12 mouse cellular contexts compared by ENCODE assay signal in genomic region chr6:52205638-52206621, GRCm38 (mm10). TPM values are rescaled to one million over a fixed set of nuclear protein-coding genes. Genes with fewer than 3 reads are reported as not detected.
DNase-seq lines count a peak whose midpoint lies in the region; ATAC-seq lines count a peak whose summit lies in the region.
"Had no signal": no experiment of that assay in that cellular context is flagged by ENCODE, and none has a peak within 500 bp of the region (broad histone marks: within the 10 kb centered on the region; RNA-seq: fewer than 3 reads in every experiment).

No protein-coding gene starts in this region.

- H3K9ac ChIP-seq in heart, embryonic 15.5 days: no peak overlapping the region
- H3K9ac ChIP-seq in intestine, embryonic 15.5 days: peak overlapping the region; percentile 9; the same call in 1 of the 2 replicates

- 9% methylated on average over 55 of the region's 55 CpGs for WGBS in heart, embryonic 15.5 days
- WGBS in intestine, embryonic 15.5 days: 30% methylated on average over 55 of the region's 55 CpGs

- ATAC-seq in heart, embryonic 15.5 days (replicated peaks; ENCODE audit: insufficient number of reproducible peaks, insufficient read depth, low FRiP score, low read depth): no peak
- ATAC-seq in intestine, embryonic 15.5 days: no peak

- 0 out of 2 replicates have a peak overlapping the region, but pooled peaks have one; percentile 8 for H3K4me2 ChIP-seq in heart, embryonic 15.5 days
- peak overlapping the region; percentile 91 for H3K4me2 ChIP-seq in intestine, embryonic 15.5 days (replicated peaks)

- H3K36me3 ChIP-seq in heart, embryonic 15.5 days: no peaks in the 10 kb centered on the region
- no peaks in the 10 kb centered on the region for H3K36me3 ChIP-seq in intestine, embryonic 15.5 days

- H3K4me3 ChIP-seq in heart, embryonic 15.5 days: 0 out of 2 replicates have a peak overlapping the region, but pooled peaks have one; percentile 53
- peak overlapping the region; percentile 14 for H3K4me3 ChIP-seq in intestine, embryonic 15.5 days (replicated peaks)

- H3K27ac ChIP-seq in heart, embryonic 15.5 days: no peak overlapping the region
- H3K27ac ChIP-seq in intestine, embryonic 15.5 days: peak overlapping the region; percentile 45

- intact Hi-C loops in left cerebral cortex, postnatal 4 days (cut with DNase I): no loop called here
- intact Hi-C loops in left cerebral cortex, postnatal 10 days (cut with DNase I): no loop called here

- H3K4me1 ChIP-seq in heart, embryonic 15.5 days (replicated peaks): peaks cover 24% of the 10 kb centered on the region
- H3K4me1 ChIP-seq in intestine, embryonic 15.5 days (replicated peaks): peaks cover 27% of the 10 kb centered on the region

- no peak for DNase-seq in heart, adult 9 months (ENCODE audit: low spot score in 2 of 2)
- DNase-seq in R1 (ENCODE audit: low read depth, low spot score): peak; percentile 39
- peak; percentile 78 for DNase-seq in neural tube, embryonic 10.5 days (ENCODE audit: extremely low spot score, low spot score)
- no peak for DNase-seq in left cerebral cortex, adult 9 months (ENCODE audit: low spot score in 2 of 2)
- no peak for DNase-seq in left cerebral cortex, postnatal 4 days
- DNase-seq in left cerebral cortex, postnatal 10 days (ENCODE audit: extremely low spot score in 1 of 2, low spot score in 2 of 2): no peak
- DNase-seq: lung, adult 2 months had no signal

- no peaks in the 10 kb centered on the region for H3K9me3 ChIP-seq in heart, embryonic 15.5 days (replicated peaks)
- H3K9me3 ChIP-seq in intestine, embryonic 15.5 days: no peaks in the 10 kb centered on the region

- H3K27me3 ChIP-seq in heart, embryonic 15.5 days: peaks cover 98% of the 10 kb centered on the region
- H3K27me3 ChIP-seq in intestine, embryonic 15.5 days (replicated peaks): peaks cover 45% of the 10 kb centered on the region

RNA-seq across cellular contexts. Expression of gene Hoxa5, which starts 1.5 kb away (rescaled TPM):
- polyA plus RNA-seq in heart, embryonic 15.5 days (2015; fragmentation: Nextera tagmentation; extraction: Ambion mirVana): 2.3 and 6.3 TPM in 2 replicates
- polyA plus RNA-seq in intestine, embryonic 15.5 days (2015; fragmentation: Nextera tagmentation; extraction: Ambion mirVana): 22.9 and 25.1 TPM in 2 replicates
- not detected for total RNA-seq in left cerebral cortex, postnatal 4 days (2021)
- total RNA-seq in left cerebral cortex, postnatal 10 days (2021): not detected
- polyA plus RNA-seq: frontal cortex, adult 2 months had no signal

RNA-seq across cellular contexts. Expression of gene Hoxa6, which starts 2.6 kb away (rescaled TPM):
- polyA plus RNA-seq in heart, embryonic 15.5 days (2015; fragmentation: Nextera tagmentation; extraction: Ambion mirVana): 0.27 TPM in 1 of 2 replicates, not detected in the other
- 2.2 and 2.3 TPM in 2 replicates for polyA plus RNA-seq in intestine, embryonic 15.5 days (2015; fragmentation: Nextera tagmentation; extraction: Ambion mirVana)
- total RNA-seq in left cerebral cortex, postnatal 4 days (2021): not detected
- not detected for total RNA-seq in left cerebral cortex, postnatal 10 days (2021)
- total RNA-seq: common myeloid progenitor, adult 5-6 weeks; ES-E14 had no signal
- polyA plus RNA-seq: frontal cortex, adult 2 months had no signal

RNA-seq across cellular contexts. Expression of gene Hoxa3, which starts 7.2 kb away (rescaled TPM):
- polyA plus RNA-seq in heart, embryonic 15.5 days (2015; fragmentation: Nextera tagmentation; extraction: Ambion mirVana): 0.89 and 2.4 TPM in 2 replicates
- polyA plus RNA-seq in intestine, embryonic 15.5 days (2015; fragmentation: Nextera tagmentation; extraction: Ambion mirVana): 5.8 and 6.2 TPM in 2 replicates
- not detected for total RNA-seq in left cerebral cortex, postnatal 4 days (2021)
- not detected for total RNA-seq in left cerebral cortex, postnatal 10 days (2021)
- polyA plus RNA-seq: frontal cortex, adult 2 months had no signal

RNA-seq across cellular contexts. Expression of gene Gm28308, which starts 7.2 kb away (rescaled TPM):
- not detected in 2 replicates for polyA plus RNA-seq in heart, embryonic 15.5 days (2015; fragmentation: Nextera tagmentation; extraction: Ambion mirVana)
- not detected in 2 replicates for polyA plus RNA-seq in intestine, embryonic 15.5 days (2015; fragmentation: Nextera tagmentation; extraction: Ambion mirVana)
- not detected for total RNA-seq in left cerebral cortex, postnatal 4 days (2021)
- not detected for total RNA-seq in left cerebral cortex, postnatal 10 days (2021)
- total RNA-seq: common myeloid progenitor, adult 5-6 weeks had no signal
- polyA plus RNA-seq: frontal cortex, adult 2 months had no signal

RNA-seq across cellular contexts. Expression of gene Hoxa4, which starts 14.4 kb away (rescaled TPM):
- polyA plus RNA-seq in heart, embryonic 15.5 days (2015; fragmentation: Nextera tagmentation; extraction: Ambion mirVana): 0.43 and 0.77 TPM in 2 replicates
- 3.7 and 4.5 TPM in 2 replicates for polyA plus RNA-seq in intestine, embryonic 15.5 days (2015; fragmentation: Nextera tagmentation; extraction: Ambion mirVana)
- total RNA-seq in left cerebral cortex, postnatal 4 days (2021): not detected
- not detected for total RNA-seq in left cerebral cortex, postnatal 10 days (2021)
- polyA plus RNA-seq: frontal cortex, adult 2 months had no signal

Comparison
In these comparisons a context has a peak if more than half of its experiments do, and no peak if none do; other contexts are left out.
1. DNase-seq: peak in R1 (single experiment) and neural tube, embryonic 10.5 days (single experiment); none in heart, adult 9 months (0 of 2), left cerebral cortex, adult 9 months (0 of 2), left cerebral cortex, postnatal 4 days (single experiment) and left cerebral cortex, postnatal 10 days (0 of 2).